18 mouse cellular contexts compared by ENCODE assay signal in genomic region chr17:24635694-24636093, GRCm38 (mm10). TPM values are rescaled to one million over a fixed set of nuclear protein-coding genes. Genes with fewer than 3 reads are reported as not detected.
"Had no signal": no experiment of that assay in that cellular context is flagged by ENCODE, and none has a peak within 500 bp of the region (broad histone marks: within the 10 kb centered on the region; RNA-seq: fewer than 3 reads in every experiment).

No protein-coding gene starts in this region.

- DNase-seq: layer of hippocampus, adult 9-11 months; layer of hippocampus, postnatal 36 days; left cerebral cortex, postnatal 4 days; right cerebral cortex, postnatal 14 days; thymus, adult 2 months; thymus, postnatal 25 days had no signal

- H3K36me3 ChIP-seq: stomach, embryonic 15.5 days had no signal

- H3K4me3 ChIP-seq: intestine, embryonic 15.5 days; liver, embryonic 15.5 days; lung, embryonic 15.5 days; megakaryocyte, embryonic 14.5 days; midbrain, embryonic 12.5 days; neural tube, embryonic 13.5 days; stomach, embryonic 15.5 days had no signal

- H3K9ac ChIP-seq: intestine, embryonic 15.5 days; liver, embryonic 15.5 days; lung, embryonic 15.5 days; midbrain, embryonic 12.5 days; neural tube, embryonic 13.5 days; stomach, embryonic 15.5 days had no signal

- ATAC-seq: intestine, embryonic 15.5 days; midbrain, embryonic 16.5 days had no signal

- H3K4me2 ChIP-seq: intestine, embryonic 15.5 days; liver, embryonic 11.5 days; liver, embryonic 15.5 days; lung, embryonic 15.5 days; midbrain, embryonic 12.5 days; neural tube, embryonic 13.5 days; stomach, embryonic 15.5 days had no signal

- H3K9me3 ChIP-seq: intestine, embryonic 15.5 days; liver, embryonic 15.5 days; lung, embryonic 15.5 days; megakaryocyte, embryonic 14.5 days; midbrain, embryonic 12.5 days; neural tube, embryonic 13.5 days; stomach, embryonic 15.5 days had no signal

- H3K27me3 ChIP-seq: intestine, embryonic 15.5 days; liver, embryonic 15.5 days; lung, embryonic 15.5 days; midbrain, embryonic 12.5 days; neural tube, embryonic 13.5 days; stomach, embryonic 15.5 days had no signal

- H3K27ac ChIP-seq: intestine, embryonic 15.5 days; liver, embryonic 15.5 days; lung, embryonic 15.5 days; macrophage; midbrain, embryonic 12.5 days; neural tube, embryonic 13.5 days; stomach, embryonic 15.5 days had no signal

RNA-seq across cellular contexts. Expression of gene Slc9a3r2, which starts 14.4 kb away (rescaled TPM):
- polyA plus RNA-seq: macrophage had no signal

RNA-seq across cellular contexts. Expression of gene Npw, which starts 22.6 kb away (rescaled TPM):
- total RNA-seq: left cerebral cortex, postnatal 10 days had no signal
- polyA plus RNA-seq: large intestine, adult 2 months; macrophage; midbrain, embryonic 12.5 days; neural tube, embryonic 13.5 days had no signal
